Mouse (Mus musculus) sigmoid colon, adult 10 weeks (tissue): ENCODE measurements around the gene Trp53rka. TPM values are rescaled to one million over a fixed set of nuclear protein-coding genes. Genes with fewer than 3 reads are reported as not detected.

ENCODE experiments used
- polyA plus RNA-seq: library from polyadenylated mRNA; stranded (reverse); fragments of 350-450 nt; fragmentation: Illumina TruSeq; extraction: RNeasy Lipid Tissue Mini Kit (QIAGEN cat#74804); gene quantifications from one replicate; pipeline ENCODE4 v1.2.3, GENCODE M21; 2014; ENCODE audit warnings: low read depth, low replicate concordance

Trp53rka gene
- polyA plus RNA-seq: 3.9 TPM

GRCm38 (mm10) chr2:165492648-165493553 is at the start of gene Trp53rka:
Gene Trp53rka (minus strand): TSS chr2:165493324.

GRCm38 (mm10) chr2:165503259-165504203 is 10.4 kb upstream of the Trp53rka start, which contains the start of gene Slc2a10:
Gene Slc2a10 (plus strand): TSS chr2:165503787.

GRCm38 (mm10) chr2:165473003-165473402 is 20.1 kb downstream of the Trp53rka start, which contains the start of gene Slc13a3:
Gene Slc13a3 (minus strand): TSS chr2:165473230.

Other genes starting within 250 kb of the Trp53rka start
- 2.8 TPM for gene Slc35c2, start 205.5 kb downstream of the Trp53rka start, polyA plus RNA-seq
- gene Elmo2, start 166.8 kb downstream of the Trp53rka start, polyA plus RNA-seq: 4.4 TPM
- gene Zfp663, start 124.6 kb downstream of the Trp53rka start, polyA plus RNA-seq: not detected
- gene Zfp334, start 105.1 kb downstream of the Trp53rka start, polyA plus RNA-seq: 1.4 TPM
- not detected for gene Ocstamp, start 92.9 kb downstream of the Trp53rka start, polyA plus RNA-seq
- not detected for gene Slc13a3, start 20.1 kb downstream of the Trp53rka start, polyA plus RNA-seq
- 3.2 TPM for gene Slc2a10, start 10.5 kb upstream of the Trp53rka start, polyA plus RNA-seq
- not detected for gene Eya2, start 101.7 kb upstream of the Trp53rka start, polyA plus RNA-seq